Mouse (Mus musculus) embryo, embryonic 10.5 days (tissue): ENCODE measurements around the gene 2900026A02Rik.

Experiments used
- DNase-seq: peaks from one replicate; pipeline ENCODE4 v3.0.0-alpha.2; 2015; ENCODE audit warnings: low spot score

Gene 2900026A02Rik

GRCm38 (mm10) chr5:113174916-113175692 lies 45.9 kb downstream of the 2900026A02Rik start:
- DNase-seq, result peak; percentile 68

GRCm38 (mm10) chr5:113173318-113173717 lies 47.7 kb downstream of the 2900026A02Rik start:
- DNase-seq, result peak; percentile 81

DNA sequence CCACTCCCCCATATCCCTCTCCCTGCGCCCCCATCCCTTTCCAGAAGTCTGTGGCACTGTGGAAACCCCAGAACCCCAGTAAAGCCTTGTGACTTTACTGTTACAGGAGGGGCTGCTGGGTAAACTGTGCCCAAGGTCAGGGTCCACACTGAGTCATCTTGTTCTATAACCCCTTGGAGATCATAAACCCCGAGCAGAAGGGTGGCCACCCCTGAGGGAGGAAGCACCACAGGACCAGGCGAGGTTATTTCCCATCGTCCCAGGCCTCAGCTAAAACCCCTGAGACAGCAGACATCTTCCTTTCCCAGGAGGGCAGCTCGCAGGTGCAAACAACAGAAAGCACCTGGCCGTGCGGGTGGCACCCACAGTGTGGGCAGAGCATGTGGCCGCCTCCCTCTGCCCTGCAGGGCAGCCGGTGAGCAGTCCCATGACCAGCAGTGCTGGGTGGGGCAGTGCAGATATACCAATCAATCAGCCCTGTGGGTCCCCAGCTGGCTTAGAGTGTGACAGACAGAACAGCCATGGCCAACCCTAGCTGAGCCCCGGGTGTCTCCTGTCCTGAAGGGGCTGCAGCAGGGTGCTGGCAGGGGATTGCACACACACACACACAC lies 49.0 kb downstream of the 2900026A02Rik start:
- DNase-seq, result no peak

DNA sequence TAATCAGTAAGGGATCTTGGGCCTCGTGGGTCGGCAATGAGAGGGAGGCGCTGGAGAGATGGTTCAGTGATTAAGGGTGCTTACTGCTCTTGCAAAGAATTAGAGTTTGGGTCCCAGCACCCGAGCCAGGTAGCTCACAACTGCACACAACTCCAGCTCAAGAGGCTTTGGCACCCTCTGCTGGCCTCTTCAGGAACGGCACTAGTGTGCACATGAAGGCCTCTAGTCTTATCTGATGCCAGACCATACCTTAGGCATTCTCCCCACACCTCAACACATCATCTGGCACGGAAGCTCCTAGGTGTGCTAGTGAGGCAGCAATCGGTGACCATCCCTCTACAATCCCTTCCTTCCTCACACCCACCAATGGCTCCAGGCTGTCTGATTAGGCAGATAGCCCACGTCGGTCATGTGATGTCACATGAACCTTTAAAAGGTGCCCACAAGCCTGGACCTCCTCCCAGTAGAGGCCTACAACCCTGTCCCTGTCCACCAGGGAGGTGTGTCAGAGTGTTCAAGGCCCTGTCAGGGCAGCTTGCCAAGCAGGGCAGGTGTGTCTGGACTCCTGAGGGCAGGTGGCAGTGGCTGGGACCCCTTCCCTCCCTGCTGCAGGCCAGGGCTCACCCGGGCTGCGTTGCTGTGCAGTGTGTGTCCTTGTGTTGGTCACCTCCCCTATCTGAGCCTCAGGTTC lies 50.8 kb downstream of the 2900026A02Rik start:
- no peak for DNase-seq

- peak; percentile 66 for DNase-seq
Observed at GRCm38 (mm10) chr5:113167733-113168132, 53.3 kb downstream of the 2900026A02Rik start.

DNA sequence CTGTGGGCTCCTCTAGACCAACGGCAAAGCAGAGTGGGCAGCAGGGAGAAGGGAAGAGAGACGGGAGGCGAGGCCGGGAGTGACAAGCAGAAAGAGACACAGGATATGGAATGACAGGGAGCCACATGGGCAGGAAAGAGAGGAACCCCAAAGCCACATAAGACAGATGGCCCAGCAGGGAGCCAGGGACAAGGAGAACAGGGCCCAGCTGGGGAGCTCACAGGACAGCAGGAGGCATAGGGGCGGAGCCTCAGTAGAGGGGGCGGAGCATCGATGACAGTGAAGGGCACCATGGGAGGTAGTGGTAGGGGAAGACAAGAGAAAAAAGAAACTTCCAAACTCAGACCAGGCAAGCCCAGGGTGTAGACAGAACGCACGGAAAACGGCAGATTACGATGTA lies 55.6 kb downstream of the 2900026A02Rik start:
- no peak for DNase-seq

- DNase-seq, result peak; percentile 92
Observed at GRCm38 (mm10) chr5:113164873-113165441, 56.1 kb downstream of the 2900026A02Rik start.

GRCm38 (mm10) chr5:113164448-113164847 lies 56.6 kb downstream of the 2900026A02Rik start:
- DNase-seq, result no peak

- DNase-seq, result no peak
Observed at GRCm38 (mm10) chr5:113163116-113163515, 57.9 kb downstream of the 2900026A02Rik start.

GRCm38 (mm10) chr5:113162699-113163098 lies 58.3 kb downstream of the 2900026A02Rik start:
- DNase-seq, result no peak

DNA sequence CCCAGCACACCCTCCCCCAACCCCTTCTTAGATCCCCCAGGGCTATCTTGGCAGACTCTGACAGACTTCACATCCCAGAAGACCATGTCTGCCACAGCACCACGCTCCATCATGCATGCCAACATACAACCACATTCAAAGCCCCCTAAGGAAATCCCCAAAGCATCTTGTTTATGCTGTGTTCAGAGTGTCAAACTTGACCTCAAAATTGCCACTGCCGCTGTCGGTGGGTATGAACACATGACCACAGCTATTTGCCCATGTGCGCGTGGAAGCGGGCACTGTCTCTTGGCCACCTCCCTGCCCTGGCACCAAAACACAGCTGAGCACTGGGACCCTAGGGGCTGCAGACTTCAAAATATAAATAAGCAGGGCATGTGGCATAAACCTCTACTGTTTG lies 59.5 kb downstream of the 2900026A02Rik start:
- no peak for DNase-seq

- DNase-seq, result no peak
Observed at GRCm38 (mm10) chr5:113160320-113160719, 60.7 kb downstream of the 2900026A02Rik start.

DNA sequence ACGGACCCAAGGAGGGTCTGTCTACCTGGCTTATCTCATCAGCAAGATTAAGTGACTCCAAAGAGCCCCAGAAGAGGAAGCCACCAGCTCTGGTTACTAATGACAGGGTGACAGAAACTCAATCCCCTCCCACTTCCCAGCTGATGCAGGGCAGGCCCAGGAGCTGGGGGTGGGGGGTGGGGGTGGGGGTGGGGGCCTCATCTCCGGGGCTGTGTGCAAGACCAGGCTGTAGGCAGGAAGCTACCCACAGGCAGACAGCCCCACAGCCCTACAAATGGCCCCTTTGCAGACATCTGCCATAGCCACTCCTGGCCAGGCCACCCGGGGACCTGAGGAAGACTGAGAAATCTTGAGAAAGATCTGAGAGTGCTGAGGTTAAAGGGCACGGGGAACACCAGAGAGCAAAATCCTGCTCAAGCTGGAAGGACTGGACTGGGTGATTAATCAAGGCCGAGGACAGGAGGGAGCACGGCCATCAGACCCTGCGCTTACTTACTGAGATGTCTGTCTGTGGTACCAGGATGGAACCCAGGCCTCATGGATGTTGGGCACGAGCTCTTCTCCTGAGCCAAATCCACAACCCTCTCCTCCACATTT lies 62.2 kb downstream of the 2900026A02Rik start:
- DNase-seq, result peak; percentile 55

- DNase-seq, result no peak
Observed at GRCm38 (mm10) chr5:113157588-113157987, 63.4 kb downstream of the 2900026A02Rik start.

GRCm38 (mm10) chr5:113157006-113157405 lies 64.0 kb downstream of the 2900026A02Rik start:
- DNase-seq, result no peak

DNA sequence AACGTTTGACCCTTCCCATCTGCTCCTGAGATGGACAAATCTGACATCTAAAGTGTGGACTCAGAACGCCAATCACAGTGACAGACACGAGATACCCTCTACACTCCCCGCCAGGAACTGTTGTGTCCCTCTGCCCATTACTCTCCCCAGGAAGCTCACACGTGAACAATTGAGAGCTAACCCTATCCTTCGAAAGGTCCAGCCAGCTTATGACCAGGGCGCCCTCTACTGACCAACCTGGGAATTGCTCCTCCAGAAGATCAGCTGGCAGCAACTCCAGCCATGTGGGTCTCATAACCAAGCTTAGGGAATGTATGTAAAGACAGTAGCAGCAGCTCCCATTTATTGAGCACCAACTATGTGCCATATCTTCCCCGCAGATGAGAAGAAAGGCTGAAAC lies 65.9 kb downstream of the 2900026A02Rik start:
- peak; percentile 91 for DNase-seq

DNA sequence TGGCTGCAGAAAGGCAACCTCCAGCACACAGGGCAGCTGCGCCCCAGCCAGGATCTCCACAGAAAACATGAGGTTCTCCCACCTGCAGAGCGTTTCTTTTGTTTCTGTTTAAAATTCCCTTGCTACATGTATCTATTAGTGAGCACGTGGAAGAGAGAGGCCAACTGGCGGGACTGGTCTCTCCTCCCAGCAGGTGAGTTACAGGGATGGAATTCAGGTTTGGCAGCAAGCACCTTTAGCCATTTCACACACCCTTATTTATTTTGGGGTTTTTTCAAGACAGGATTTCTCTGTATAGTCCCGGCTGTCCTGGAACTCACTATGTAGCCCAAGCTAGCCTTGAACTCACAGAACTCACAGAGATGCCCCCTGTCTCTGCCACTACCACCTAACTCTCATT lies 66.6 kb downstream of the 2900026A02Rik start:
- no peak for DNase-seq

- DNase-seq, result no peak
Observed at GRCm38 (mm10) chr5:113153508-113153830, 67.6 kb downstream of the 2900026A02Rik start.

DNA sequence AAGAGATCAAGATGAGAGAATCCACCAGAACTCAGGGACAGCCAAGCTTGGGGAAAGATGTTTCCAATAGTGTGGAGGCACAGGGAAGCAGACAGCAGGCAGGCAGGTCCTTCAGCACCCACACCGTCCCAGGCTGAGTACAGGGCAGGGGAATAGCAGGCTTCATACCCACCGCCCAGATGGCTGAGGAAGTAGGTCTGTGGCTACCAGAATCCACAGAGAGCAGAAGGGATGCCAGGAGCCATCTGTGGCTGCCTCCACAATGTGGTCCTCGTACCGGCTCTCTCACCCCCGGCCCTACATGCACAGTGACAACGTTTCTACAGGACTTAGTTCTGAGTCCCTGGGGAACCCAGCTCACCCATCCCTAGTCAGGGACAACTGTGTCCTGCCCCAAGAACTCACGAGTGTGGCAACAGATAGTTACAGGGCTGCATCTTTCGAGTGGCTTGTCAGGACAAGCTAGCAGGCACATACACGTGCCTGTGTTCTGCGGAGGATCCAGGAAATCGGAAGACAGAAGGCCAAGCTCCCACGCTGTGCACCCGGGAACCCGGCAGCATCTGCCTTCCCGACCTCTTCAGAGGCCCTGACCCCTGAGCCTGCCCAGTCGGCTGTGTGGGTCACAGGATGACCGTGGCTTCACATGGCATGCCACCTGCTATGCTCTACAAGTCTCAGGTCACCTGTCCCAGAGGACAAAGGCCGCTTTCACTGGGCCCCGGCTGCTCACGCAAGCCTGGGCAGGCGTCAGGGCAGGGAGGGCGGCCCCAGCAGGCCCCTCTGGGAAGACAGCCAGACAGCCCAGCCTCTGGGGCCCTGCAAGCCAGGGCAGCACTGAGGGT lies 68.2 kb downstream of the 2900026A02Rik start:
- no peak for DNase-seq

DNA sequence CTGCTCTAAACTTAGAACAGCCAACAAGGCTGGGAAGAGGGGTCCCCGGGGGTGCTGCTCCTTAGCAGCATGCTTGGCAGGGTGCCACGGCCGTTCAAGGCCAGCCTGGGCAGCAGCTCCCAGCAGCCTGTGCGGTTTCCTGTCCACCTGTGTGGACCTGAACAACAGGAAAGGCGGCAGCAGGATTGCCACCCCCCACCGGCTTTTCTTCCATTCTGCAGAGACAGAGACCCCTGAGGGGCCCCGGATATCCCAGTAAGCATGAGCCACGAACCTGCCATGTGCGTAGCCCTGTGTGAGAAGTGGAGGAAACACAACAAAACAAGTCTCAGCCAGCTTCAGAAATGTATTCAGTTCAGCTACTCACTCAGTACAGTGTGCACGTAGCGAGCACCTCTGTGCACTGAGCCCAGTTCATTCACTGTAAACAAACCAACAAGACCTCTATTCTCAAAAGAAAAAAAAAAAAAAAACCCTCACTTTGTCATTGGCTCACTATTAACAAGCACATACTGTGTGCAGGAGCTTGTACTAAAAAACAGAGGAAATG lies 69.4 kb downstream of the 2900026A02Rik start:
- DNase-seq, result no peak
